Mouse (Mus musculus) 3T3-L1 (cell line): ENCODE data around the gene Olfr455.

Source experiments
- DNase-seq: peaks from one replicate; pipeline ENCODE4 v3.0.0-alpha.2; 2015; ENCODE audit warnings: low read depth, low spot score

Olfr455 gene

DNA sequence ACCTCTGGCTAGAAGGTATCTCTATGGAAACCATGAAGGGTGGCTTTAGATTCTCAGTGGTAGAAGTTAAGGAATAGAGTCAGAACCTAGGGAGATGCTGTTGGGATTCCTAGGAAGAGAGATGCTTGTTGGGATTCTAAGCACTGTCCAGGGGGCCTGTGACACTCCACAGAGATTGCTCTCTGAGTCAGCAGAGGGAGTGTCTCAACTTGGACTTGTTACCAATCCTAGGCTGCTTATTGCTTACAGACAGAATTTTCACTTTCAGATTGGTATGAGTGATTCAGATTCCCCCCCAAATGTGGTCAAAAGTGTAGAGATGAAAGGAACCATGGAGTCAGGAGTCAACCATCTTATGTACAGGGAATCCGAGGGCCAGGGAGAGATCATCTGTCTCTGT is 57.7 kb downstream of the Olfr455 start:
- no peak for DNase-seq

GRCm38 (mm10) chr6:42487114-42487513 is 60.3 kb downstream of the Olfr455 start, which contains the start of gene Olfr456:
Olfr456 (minus strand) TSS chr6:42487214.
- no peak for DNase-seq
